Comparison of ENCODE assay signal across 8 mouse cellular contexts in genomic region chr12:40445206-40445605, GRCm38 (mm10). TPM values are rescaled to one million over a fixed set of nuclear protein-coding genes. Genes with fewer than 3 reads are reported as not detected.
DNase-seq lines count a peak whose midpoint lies in the region; ATAC-seq and TF ChIP-seq lines count a peak whose summit lies in the region.

No protein-coding gene starts in this region.

- TF ChIP-seq POLR2A in liver, adult 2 months (IDR thresholded peaks at IDR 0.05; ENCODE audit: extremely low read depth, insufficient read depth, low read length): no peak

- peak overlapping the region; percentile 72 for H3K4me2 ChIP-seq in kidney, embryonic 14.5 days (replicated peaks; ENCODE audit: low read depth, low read length)
- peak overlapping the region; percentile 65 for H3K4me2 ChIP-seq in neural tube, embryonic 14.5 days (ENCODE audit: low read depth, low read length)

- H3K9ac ChIP-seq in kidney, embryonic 14.5 days (ENCODE audit: low read depth, low read length): peak overlapping the region; percentile 63
- H3K9ac ChIP-seq in liver, adult 2 months (ENCODE audit: low read depth, low read length): peak overlapping the region; percentile 79
- H3K9ac ChIP-seq in neural tube, embryonic 14.5 days (replicated peaks; ENCODE audit: low read depth, low read length): peak overlapping the region; percentile 56

- H3K4me3 ChIP-seq in kidney, embryonic 14.5 days (ENCODE audit: low read length): peak overlapping the region; percentile 78
- peak overlapping the region; percentile 87 for H3K4me3 ChIP-seq in liver, adult 2 months (ENCODE audit: insufficient read depth, low read depth, low read length)
- H3K4me3 ChIP-seq in neural tube, embryonic 14.5 days (ENCODE audit: low read depth, low read length): peak overlapping the region; percentile 94

- H3K9me3 ChIP-seq in kidney, embryonic 14.5 days (ENCODE audit: control insufficient read depth, low read length): no peaks in the 10 kb centered on the region
- no peaks in the 10 kb centered on the region for H3K9me3 ChIP-seq in neural tube, embryonic 14.5 days (ENCODE audit: control insufficient read depth, low read length)

- H3K27me3 ChIP-seq in kidney, embryonic 14.5 days (ENCODE audit: control insufficient read depth, insufficient read depth, low read length): no peaks in the 10 kb centered on the region
- no peaks in the 10 kb centered on the region for H3K27me3 ChIP-seq in liver, adult 2 months (ENCODE audit: control insufficient read depth, insufficient read depth, low read length)
- H3K27me3 ChIP-seq in neural tube, embryonic 14.5 days (ENCODE audit: control insufficient read depth, insufficient read depth, low read length): no peaks in the 10 kb centered on the region; the same call in 1 of the 2 replicates

- peak; percentile 7; the same call in 1 of the 2 replicates for ATAC-seq in kidney, embryonic 14.5 days (ENCODE audit: low FRiP score, low TSS enrichment)
- ATAC-seq in activated CD4-positive, CD25-positive, alpha-beta regulatory T cell, adult 4 months: peak; percentile 8
- peak; percentile 4 for ATAC-seq in granulocyte monocyte progenitor cell, adult 5-6 weeks (replicated peaks; ENCODE audit: poor library complexity, severe bottlenecking)
- peak; percentile 15 for ATAC-seq in neural tube, embryonic 14.5 days (ENCODE audit: low read depth)

- no peaks in the 10 kb centered on the region for H3K36me3 ChIP-seq in kidney, embryonic 14.5 days (ENCODE audit: control insufficient read depth, insufficient read depth, low read length)
- no peaks in the 10 kb centered on the region for H3K36me3 ChIP-seq in liver, adult 2 months (ENCODE audit: control insufficient read depth, insufficient read depth, low read length)
- H3K36me3 ChIP-seq in neural tube, embryonic 14.5 days (ENCODE audit: control insufficient read depth, insufficient read depth, low read length): no peaks in the 10 kb centered on the region

- H3K79me2 ChIP-seq in liver, adult 2 months (ENCODE audit: control insufficient read depth, insufficient read depth, low read length): peaks cover 22% of the 10 kb centered on the region; the same call in 1 of the 2 replicates

- peaks cover 17% of the 10 kb centered on the region; the same call in 1 of the 2 replicates for H3K4me1 ChIP-seq in kidney, embryonic 14.5 days (ENCODE audit: control insufficient read depth, insufficient read depth, low read length)
- H3K4me1 ChIP-seq in liver, adult 2 months (ENCODE audit: control insufficient read depth, insufficient read depth, low read length): peaks cover 4% of the 10 kb centered on the region
- peaks cover 22% of the 10 kb centered on the region for H3K4me1 ChIP-seq in neural tube, embryonic 14.5 days (ENCODE audit: control insufficient read depth, insufficient read depth, low read length)

- no peak overlapping the region; the same call in 1 of the 2 replicates for H3K27ac ChIP-seq in kidney, embryonic 14.5 days (ENCODE audit: low read depth, low read length)
- peak overlapping the region; percentile 66 for H3K27ac ChIP-seq in liver, adult 2 months (replicated peaks; ENCODE audit: insufficient read depth, low read depth, low read length)
- no peak overlapping the region; the same call in 1 of the 2 replicates for H3K27ac ChIP-seq in neural tube, embryonic 14.5 days (ENCODE audit: low read depth, low read length)

- WGBS in kidney, embryonic 14.5 days: 1% methylated on average over 16 of the region's 16 CpGs
- WGBS in liver, adult 2 months: under 1% methylated on average over 16 of the region's 16 CpGs
- WGBS in neural tube, embryonic 14.5 days: under 1% methylated on average over 16 of the region's 16 CpGs

- no peak for DNase-seq in kidney, postnatal 10 days
- peak; percentile 74 for DNase-seq in liver, adult 2 months (ENCODE audit: extremely low read depth, low read depth, low spot score)
- DNase-seq in adrenal gland, postnatal 4 days (ENCODE audit: low spot score in 2 of 2): no peak
- DNase-seq in urinary bladder, postnatal 10 days (ENCODE audit: low spot score): no peak

- TF ChIP-seq CTCF in liver, adult 2 months (IDR thresholded peaks at IDR 0.05; ENCODE audit: low read depth, low read length): no peak

RNA-seq across cellular contexts. Expression of gene Zfp277, which starts 0.5 kb away (rescaled TPM):
- polyA plus RNA-seq in kidney, embryonic 14.5 days (2014; fragmentation: Nextera tagmentation; extraction: Ambion mirVana): 48.4 and 51.9 TPM in 2 replicates
- 10 to 100 TPM; 41.4 to 43.7 TPM for polyA plus RNA-seq in activated CD4-positive, CD25-positive, alpha-beta regulatory T cell, adult 4 months (2017; shearing (Covaris generic))
- total RNA-seq in granulocyte monocyte progenitor cell, adult 5-6 weeks (2014; fragmentation: Nextera tagmentation): 25.7 and 26.9 TPM in 2 replicates
- total RNA-seq in granulocyte monocyte progenitor cell, adult 5-6 weeks (2017): 27.5 and 37.7 TPM in 2 replicates
- total RNA-seq in liver, adult 2 months (2014; rRNA removed): 10.9 and 14.0 TPM in 2 replicates
- 2.8 and 3.3 TPM in 2 replicates for polyA plus RNA-seq in liver, adult 2 months (2012; rRNA removed)
- polyA plus RNA-seq in neural tube, embryonic 14.5 days (2014; fragmentation: Nextera tagmentation; extraction: Ambion mirVana): 30.6 and 31.2 TPM in 2 replicates
- 10 to 100 TPM; 27.6 to 32.3 TPM for total RNA-seq in adrenal gland, postnatal 4 days (2021)

RNA-seq across cellular contexts. Expression of gene Dock4, which starts 0.5 kb away (rescaled TPM):
- 12.2 and 17.9 TPM in 2 replicates for polyA plus RNA-seq in kidney, embryonic 14.5 days (2014; fragmentation: Nextera tagmentation; extraction: Ambion mirVana)
- 1 to 10 TPM in 1 of 2 experiments, under 1 TPM in 1; 0.76 to 2.6 TPM for polyA plus RNA-seq in activated CD4-positive, CD25-positive, alpha-beta regulatory T cell, adult 4 months (2017; shearing (Covaris generic))
- total RNA-seq in granulocyte monocyte progenitor cell, adult 5-6 weeks (2014; fragmentation: Nextera tagmentation): 0.19 and 1.9 TPM in 2 replicates
- 0.57 and 0.99 TPM in 2 replicates for total RNA-seq in granulocyte monocyte progenitor cell, adult 5-6 weeks (2017)
- 21.5 and 26.8 TPM in 2 replicates for total RNA-seq in liver, adult 2 months (2014; rRNA removed)
- polyA plus RNA-seq in liver, adult 2 months (2012; rRNA removed): 5.8 and 5.9 TPM in 2 replicates
- polyA plus RNA-seq in neural tube, embryonic 14.5 days (2014; fragmentation: Nextera tagmentation; extraction: Ambion mirVana): 43.0 and 45.4 TPM in 2 replicates
- 10 to 100 TPM; 26.5 to 29.6 TPM for total RNA-seq in adrenal gland, postnatal 4 days (2021)
